Mouse (Mus musculus): Measurements from ENCODE around the gene Itch. TPM values are rescaled to one million over a fixed set of nuclear protein-coding genes. Genes with fewer than 3 reads are reported as not detected.
A peak's percentile ranks its signal among the peaks of the same experiment; 100 is the strongest.

Itch gene
- polyA plus RNA-seq, 1 experiment: not detected

DNA sequence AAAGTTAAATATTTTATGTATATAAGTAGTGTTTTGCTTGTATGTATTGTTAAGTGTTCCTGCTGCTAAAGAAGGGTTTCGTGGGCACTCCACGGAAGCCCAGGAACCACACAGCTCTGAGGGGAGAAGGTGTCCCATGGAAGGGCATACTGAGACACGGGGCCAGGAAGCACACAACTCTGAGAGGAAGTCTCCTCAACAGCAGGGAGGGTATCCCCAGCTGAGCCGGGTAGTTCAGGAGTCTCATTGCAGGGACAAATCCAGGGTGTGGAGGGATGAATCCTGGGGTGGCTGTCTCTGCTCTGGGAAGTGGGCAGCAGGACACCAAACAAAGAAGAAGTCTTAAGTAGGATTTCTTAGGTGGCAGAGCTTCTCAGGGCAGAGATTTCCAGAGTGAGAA, 104.0 kb downstream of the Itch start:
- TF ChIP-seq POLR2A (IDR thresholded peaks at IDR 0.05; ENCODE audit: insufficient read depth, low read depth, low read length) (no peak), CTCF (IDR thresholded peaks at IDR 0.05; ENCODE audit: insufficient read depth, low read depth, low read length) (no peak)

DNA sequence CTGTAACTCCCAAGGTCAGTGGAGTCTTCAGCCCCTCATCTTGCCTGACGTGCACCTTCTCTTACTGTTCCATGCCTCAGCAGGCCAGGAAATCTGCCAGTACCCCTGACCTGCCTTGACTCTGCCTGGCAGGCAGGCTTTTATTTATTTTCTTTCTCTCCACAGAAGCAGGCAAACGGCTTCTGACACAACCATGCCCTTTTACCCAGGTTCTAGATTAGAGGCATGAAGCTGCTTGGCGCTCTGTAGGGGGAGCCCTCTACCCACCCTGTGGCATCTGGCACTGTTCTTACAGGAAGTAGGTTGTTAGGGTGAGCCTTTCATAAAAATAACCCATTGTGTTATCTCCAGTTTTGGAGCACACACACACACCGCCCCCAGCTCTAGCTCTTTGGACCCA, 107.6 kb downstream of the Itch start:
- H3K4me1 ChIP-seq (ENCODE audit: control insufficient read depth, insufficient read depth, low read length): peaks cover 24% of the 10 kb centered on the region
- no peak for TF ChIP-seq CTCF (IDR thresholded peaks at IDR 0.05; ENCODE audit: insufficient read depth, low read depth, low read length)
- no peak for TF ChIP-seq POLR2A (IDR thresholded peaks at IDR 0.05; ENCODE audit: insufficient read depth, low read depth, low read length)
- H3K4me3 ChIP-seq (ENCODE audit: insufficient read depth, low read depth, low read length): no peak overlapping the region
- H3K27ac ChIP-seq (ENCODE audit: insufficient read depth, low read depth, low read length): no peak overlapping the region
- 64% methylated on average over 4 of the region's 4 CpGs for WGBS

More for the DNA sequence above, 104.0 kb downstream of the Itch start:
- H3K27ac ChIP-seq (ENCODE audit: insufficient read depth, low read depth, low read length): no peak overlapping the region
- peak overlapping the region; percentile 78 for H3K4me3 ChIP-seq (ENCODE audit: insufficient read depth, low read depth, low read length)
- 2% methylated on average over 4 of the region's 4 CpGs for WGBS
- H3K4me1 ChIP-seq (ENCODE audit: control insufficient read depth, insufficient read depth, low read length): peaks cover 12% of the 10 kb centered on the region

DNA sequence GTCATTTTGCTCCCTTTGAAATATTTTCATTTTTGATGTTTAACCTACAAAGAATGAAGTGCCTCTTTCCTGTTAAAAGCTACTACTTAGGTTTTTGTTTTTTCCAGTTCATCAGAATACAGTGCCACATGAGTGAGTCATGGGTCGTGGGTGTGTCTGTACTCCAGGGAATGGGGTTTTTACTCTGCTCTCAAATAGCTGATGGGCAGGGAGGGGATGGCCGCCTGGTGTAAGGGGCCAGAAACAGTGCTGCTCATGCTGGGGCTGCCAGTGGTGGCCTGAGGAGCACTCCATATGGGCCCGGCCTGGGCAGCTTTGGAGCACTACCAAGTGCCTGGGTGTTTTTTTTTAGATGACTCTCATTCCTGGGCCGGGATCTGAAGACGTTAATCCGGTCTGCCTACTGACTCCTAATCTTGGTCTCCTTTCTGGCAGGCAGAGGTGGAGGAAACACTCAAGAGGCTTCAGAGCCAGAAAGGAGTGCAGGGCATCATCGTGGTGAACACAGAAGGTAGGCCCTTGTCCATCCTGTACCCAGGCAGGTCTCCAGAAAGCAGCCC, 109.1 kb downstream of the Itch start:
- 38% methylated on average over 7 of the region's 7 CpGs for WGBS
- Histone ChIP-seq H3K4me3 (ENCODE audit: insufficient read depth, low read depth, low read length) (no peak overlapping the region), H3K27ac (ENCODE audit: insufficient read depth, low read depth, low read length) (peak overlapping the region; percentile 69), H3K4me1 (ENCODE audit: control insufficient read depth, insufficient read depth, low read length) (peaks cover 22% of the 10 kb centered on the region)
- TF ChIP-seq POLR2A (IDR thresholded peaks at IDR 0.05; ENCODE audit: insufficient read depth, low read depth, low read length) (no peak), CTCF (IDR thresholded peaks at IDR 0.05; ENCODE audit: insufficient read depth, low read depth, low read length) (no peak)

DNA sequence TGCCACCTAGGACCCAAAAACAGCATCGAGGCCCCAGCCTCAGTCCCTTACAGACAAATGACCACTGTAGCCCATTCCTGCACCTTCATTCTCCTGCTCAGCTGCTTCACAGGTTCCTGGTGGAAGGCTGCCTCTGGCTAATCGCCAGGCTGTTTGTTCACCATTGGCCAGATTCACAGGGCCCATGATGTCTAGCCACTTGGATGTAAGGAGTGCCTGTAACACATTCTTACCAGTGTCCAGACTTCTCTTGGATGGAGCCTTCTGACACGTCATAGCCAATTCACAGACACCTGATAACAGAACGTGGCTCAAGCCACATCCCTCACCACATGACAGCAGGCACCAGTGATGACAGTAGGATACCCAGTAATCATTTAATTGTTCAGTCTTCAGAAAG, 112.9 kb downstream of the Itch start:
- Histone ChIP-seq H3K4me3 (ENCODE audit: insufficient read depth, low read depth, low read length) (no peak overlapping the region), H3K4me1 (ENCODE audit: control insufficient read depth, insufficient read depth, low read length) (peaks cover 12% of the 10 kb centered on the region), H3K27ac (ENCODE audit: insufficient read depth, low read depth, low read length) (no peak overlapping the region)
- WGBS: 96% methylated on average over 4 of the region's 4 CpGs
- TF ChIP-seq POLR2A (IDR thresholded peaks at IDR 0.05; ENCODE audit: insufficient read depth, low read depth, low read length) (no peak), CTCF (IDR thresholded peaks at IDR 0.05; ENCODE audit: insufficient read depth, low read depth, low read length) (no peak)

DNA sequence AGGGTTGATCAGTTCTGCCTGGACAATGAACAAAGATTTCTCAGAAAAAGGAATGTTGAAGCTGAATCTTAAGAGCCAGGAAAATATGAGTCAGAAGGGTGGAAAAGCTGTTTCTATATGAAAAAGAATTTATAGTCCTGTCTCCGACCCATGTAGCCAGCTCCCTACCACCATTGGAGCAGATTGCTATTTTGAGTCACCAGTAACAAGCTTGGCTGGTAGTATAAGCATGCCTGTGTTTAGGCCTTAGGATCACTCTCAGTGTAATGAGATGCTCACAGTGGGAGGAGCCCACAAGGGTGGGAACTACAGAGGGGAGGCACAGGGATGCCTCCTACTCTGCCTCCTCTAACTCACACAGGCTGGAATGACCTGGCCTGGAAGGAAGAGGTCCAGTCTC, 114.9 kb downstream of the Itch start:
- Histone ChIP-seq H3K27ac (ENCODE audit: insufficient read depth, low read depth, low read length) (no peak overlapping the region), H3K4me1 (ENCODE audit: control insufficient read depth, insufficient read depth, low read length) (peaks cover 2% of the 10 kb centered on the region; the same call in 1 of the 2 replicates), H3K4me3 (ENCODE audit: insufficient read depth, low read depth, low read length) (no peak overlapping the region)
- WGBS: 81% methylated on average over 1 of the region's 1 CpGs
- TF ChIP-seq POLR2A (IDR thresholded peaks at IDR 0.05; ENCODE audit: insufficient read depth, low read depth, low read length) (no peak), CTCF (IDR thresholded peaks at IDR 0.05; ENCODE audit: insufficient read depth, low read depth, low read length) (no peak)

DNA sequence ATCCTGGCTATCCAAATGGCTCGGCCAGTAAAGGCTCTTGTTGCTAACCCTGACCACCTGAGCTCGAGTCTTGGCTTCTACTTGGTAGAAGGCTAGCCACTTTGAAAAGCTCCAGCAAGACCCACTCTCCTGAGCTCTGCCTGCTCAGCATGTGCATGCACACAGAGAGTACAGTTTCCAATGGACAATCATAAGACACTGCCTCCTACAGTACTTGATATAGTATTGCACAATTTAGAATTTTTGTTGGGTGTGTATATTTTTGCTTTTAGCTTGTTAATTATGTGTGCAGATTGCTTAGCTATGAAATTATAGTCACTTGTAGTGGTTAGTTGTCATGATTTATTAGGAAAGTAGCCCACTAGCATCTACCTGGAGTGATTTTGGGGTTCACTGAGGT, 115.4 kb downstream of the Itch start:
- WGBS: 91% methylated on average over 2 of the region's 2 CpGs
- Histone ChIP-seq H3K4me3 (ENCODE audit: insufficient read depth, low read depth, low read length) (no peak overlapping the region), H3K27ac (ENCODE audit: insufficient read depth, low read depth, low read length) (no peak overlapping the region), H3K4me1 (ENCODE audit: control insufficient read depth, insufficient read depth, low read length) (no peaks in the 10 kb centered on the region)
- TF ChIP-seq POLR2A (IDR thresholded peaks at IDR 0.05; ENCODE audit: insufficient read depth, low read depth, low read length) (no peak), CTCF (IDR thresholded peaks at IDR 0.05; ENCODE audit: insufficient read depth, low read depth, low read length) (no peak)

DNA sequence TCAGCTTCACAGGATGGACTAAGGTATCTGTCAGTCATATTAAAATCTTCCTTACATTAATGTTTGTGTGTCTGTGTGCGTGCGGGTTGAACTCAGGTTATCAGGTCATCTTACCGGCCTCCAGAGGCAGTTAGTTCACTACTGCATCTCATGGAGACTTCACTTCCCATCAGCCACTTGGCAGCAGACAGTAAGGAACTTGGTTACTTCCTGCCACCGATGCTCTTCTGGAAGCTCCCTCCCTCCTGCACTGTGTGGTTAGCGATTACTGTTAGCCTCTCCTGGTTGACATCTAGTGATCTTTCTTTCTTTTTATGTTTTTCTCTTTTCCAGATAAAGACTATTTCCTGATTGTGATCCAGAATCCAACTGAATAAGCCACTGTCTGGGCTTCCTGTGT, 116.3 kb downstream of the Itch start:
- WGBS: 93% methylated on average over 5 of the region's 5 CpGs
- Histone ChIP-seq H3K4me1 (ENCODE audit: control insufficient read depth, insufficient read depth, low read length) (no peaks in the 10 kb centered on the region), H3K4me3 (ENCODE audit: insufficient read depth, low read depth, low read length) (no peak overlapping the region), H3K27ac (ENCODE audit: insufficient read depth, low read depth, low read length) (no peak overlapping the region)
- TF ChIP-seq POLR2A (IDR thresholded peaks at IDR 0.05; ENCODE audit: insufficient read depth, low read depth, low read length): no peak
- TF ChIP-seq CTCF (IDR thresholded peaks at IDR 0.05; ENCODE audit: insufficient read depth, low read depth, low read length): no peak

DNA sequence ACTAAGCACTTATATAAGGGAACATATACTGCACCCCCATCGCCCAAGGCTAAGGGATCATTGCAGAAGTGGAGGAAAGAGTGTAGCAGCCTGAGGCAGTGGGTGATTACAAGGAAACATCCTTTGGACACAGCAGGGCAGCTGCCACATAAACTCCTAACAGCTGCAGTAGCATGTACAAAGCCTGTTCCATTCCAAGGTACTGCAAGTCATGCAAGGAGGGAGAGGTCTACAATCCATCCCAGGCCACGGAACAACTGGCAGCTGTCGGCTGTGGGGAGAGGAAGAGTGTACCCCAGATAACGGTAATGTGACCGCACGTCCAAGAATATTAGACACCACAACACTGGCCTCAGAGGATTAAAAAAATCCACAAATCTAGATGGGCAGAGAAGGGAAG, 132.2 kb downstream of the Itch start:
- Histone ChIP-seq H3K27ac (ENCODE audit: insufficient read depth, low read depth, low read length) (no peak overlapping the region), H3K4me3 (ENCODE audit: insufficient read depth, low read depth, low read length) (no peak overlapping the region), H3K4me1 (ENCODE audit: control insufficient read depth, insufficient read depth, low read length) (no peaks in the 10 kb centered on the region)
- 93% methylated on average over 6 of the region's 6 CpGs for WGBS
- no peak for TF ChIP-seq CTCF (IDR thresholded peaks at IDR 0.05; ENCODE audit: insufficient read depth, low read depth, low read length)
- TF ChIP-seq POLR2A (IDR thresholded peaks at IDR 0.05; ENCODE audit: insufficient read depth, low read depth, low read length): no peak

DNA sequence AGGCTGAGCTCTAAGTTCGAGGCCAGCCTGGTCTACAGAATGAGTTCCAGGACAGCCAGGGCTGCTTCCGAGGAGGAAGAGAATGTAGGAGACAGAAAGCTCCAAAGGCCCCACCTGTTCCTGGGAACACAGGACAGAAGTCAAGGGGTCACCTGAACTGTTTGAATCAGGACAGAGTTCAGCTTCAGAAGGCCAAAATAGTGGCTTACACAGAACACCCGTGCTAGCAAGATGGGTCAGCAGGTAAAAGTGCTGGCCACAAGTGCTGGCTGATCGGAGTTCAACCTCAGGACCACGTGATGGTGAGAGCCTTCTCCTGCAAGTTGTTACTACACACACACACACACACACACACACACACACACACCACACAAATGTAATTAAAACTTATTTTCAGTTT, 133.6 kb downstream of the Itch start:
- Histone ChIP-seq H3K27ac (ENCODE audit: insufficient read depth, low read depth, low read length) (no peak overlapping the region), H3K4me3 (ENCODE audit: insufficient read depth, low read depth, low read length) (no peak overlapping the region), H3K4me1 (ENCODE audit: control insufficient read depth, insufficient read depth, low read length) (no peaks in the 10 kb centered on the region)
- TF ChIP-seq POLR2A (IDR thresholded peaks at IDR 0.05; ENCODE audit: insufficient read depth, low read depth, low read length): no peak
- no peak for TF ChIP-seq CTCF (IDR thresholded peaks at IDR 0.05; ENCODE audit: insufficient read depth, low read depth, low read length)
- WGBS: 90% methylated on average over 5 of the region's 5 CpGs

DNA sequence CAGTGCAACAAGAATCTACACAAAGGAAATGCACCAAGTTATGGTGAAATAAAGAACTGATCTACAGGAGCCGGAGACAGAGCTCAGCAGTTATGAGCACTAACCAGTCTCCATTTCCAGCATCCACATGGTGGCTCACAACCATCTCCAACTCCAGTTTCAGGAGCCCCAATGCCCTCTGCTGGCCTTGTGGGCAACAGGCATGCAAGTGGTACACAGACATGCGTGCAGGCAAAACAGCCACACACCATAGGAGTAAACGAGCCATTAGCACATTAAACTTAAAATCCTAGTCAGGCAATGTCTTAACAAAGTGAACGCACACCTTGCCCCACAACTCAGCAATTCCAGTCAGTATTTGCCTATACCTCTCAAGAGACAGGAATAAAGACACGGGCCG, 138.6 kb downstream of the Itch start:
- no peak overlapping the region for H3K4me3 ChIP-seq (ENCODE audit: insufficient read depth, low read depth, low read length)
- H3K27ac ChIP-seq (ENCODE audit: insufficient read depth, low read depth, low read length): no peak overlapping the region
- H3K4me1 ChIP-seq (ENCODE audit: control insufficient read depth, insufficient read depth, low read length): peaks cover 1% of the 10 kb centered on the region; the same call in 1 of the 2 replicates
- 83% methylated on average over 6 of the region's 6 CpGs for WGBS
- TF ChIP-seq POLR2A (IDR thresholded peaks at IDR 0.05; ENCODE audit: insufficient read depth, low read depth, low read length) (no peak), CTCF (IDR thresholded peaks at IDR 0.05; ENCODE audit: insufficient read depth, low read depth, low read length) (no peak)

Data from olfactory bulb, adult 2 months (tissue).